ENCODE assay signal across 9 mouse cellular contexts in genomic region chr9:117144057-117144723, GRCm38 (mm10).
DNase-seq lines count a peak whose midpoint lies in the region; ATAC-seq and TF ChIP-seq lines count a peak whose summit lies in the region.
"Had no signal": no experiment of that assay in that cellular context is flagged by ENCODE, and none has a peak within 500 bp of the region (broad histone marks: within the 10 kb centered on the region; RNA-seq: fewer than 3 reads in every experiment).

No protein-coding gene starts in this region.

- no peak overlapping the region for H3K4me2 ChIP-seq in forebrain, postnatal 0 days (ENCODE audit: low read depth)

- WGBS in forebrain, postnatal 0 days: 57% methylated on average over 7 of the region's 7 CpGs
- 92% methylated on average over 7 of the region's 7 CpGs for WGBS in forebrain, embryonic 10.5 days
- WGBS in thymus, adult 2 months: 91% methylated on average over 7 of the region's 7 CpGs

- no peaks in the 10 kb centered on the region for H3K4me1 ChIP-seq in forebrain, postnatal 0 days (ENCODE audit: insufficient read depth)
- no peaks in the 10 kb centered on the region for H3K4me1 ChIP-seq in forebrain, embryonic 10.5 days
- H3K4me1 ChIP-seq in thymus, adult 2 months (replicated peaks; ENCODE audit: control insufficient read depth, insufficient read depth, low read length): peaks cover 8% of the 10 kb centered on the region

- DNase-seq in forebrain, postnatal 0 days: peak; percentile 65
- DNase-seq in forebrain, embryonic 10.5 days (ENCODE audit: extremely low spot score, low spot score): no peak
- peak; percentile 8 to 18 for DNase-seq in left cerebral cortex, adult 18-20 months (ENCODE audit: low spot score in 2 of 2)
- no peak for DNase-seq in left cerebral cortex, adult 11 months (ENCODE audit: low spot score)
- DNase-seq in cerebellum, postnatal 14 days: peak; percentile 69 to 71
- DNase-seq in layer of hippocampus, postnatal 25 days (ENCODE audit: extremely low spot score in 1 of 2, low spot score in 1 of 2): peak; percentile 13 to 35
- DNase-seq in gastrocnemius, postnatal 4 days (ENCODE audit: low spot score in 2 of 2): no peak
- no peak for DNase-seq in thymus, adult 2 months

- no peak for TF ChIP-seq POLR2A in thymus, adult 2 months (IDR thresholded peaks at IDR 0.05; ENCODE audit: control insufficient read depth, extremely low read depth, insufficient read depth, low read length, poor library complexity)

- no peak for ATAC-seq in forebrain, postnatal 0 days
- ATAC-seq: activated CD4-positive, CD25-positive, alpha-beta regulatory T cell, adult 4 months had no signal

- no peak for TF ChIP-seq CTCF in forebrain, postnatal 0 days (IDR thresholded peaks at IDR 0.05; ENCODE audit: low read depth)
- no peak for TF ChIP-seq CTCF in thymus, adult 2 months (IDR thresholded peaks at IDR 0.05; ENCODE audit: borderline replicate concordance, control insufficient read depth, extremely low read depth, insufficient read depth, low read length, poor library complexity)

- no peaks in the 10 kb centered on the region for H3K36me3 ChIP-seq in forebrain, postnatal 0 days (ENCODE audit: insufficient read depth)
- H3K36me3 ChIP-seq in forebrain, embryonic 10.5 days (replicated peaks): no peaks in the 10 kb centered on the region
- H3K36me3 ChIP-seq in thymus, adult 2 months (ENCODE audit: control insufficient read depth, insufficient read depth, low read length): no peaks in the 10 kb centered on the region

- no peak overlapping the region for H3K27ac ChIP-seq in forebrain, postnatal 0 days (ENCODE audit: low read depth, low read length)
- H3K27ac ChIP-seq in forebrain, embryonic 10.5 days: no peak overlapping the region
- no peak overlapping the region for H3K27ac ChIP-seq in thymus, adult 2 months (ENCODE audit: control insufficient read depth, insufficient read depth, low read length)

- no peaks in the 10 kb centered on the region for H3K9me3 ChIP-seq in forebrain, postnatal 0 days (ENCODE audit: low read length)
- H3K9me3 ChIP-seq in forebrain, embryonic 10.5 days: no peaks in the 10 kb centered on the region

- H3K9ac ChIP-seq in forebrain, postnatal 0 days: no peak overlapping the region

- no peaks in the 10 kb centered on the region for H3K27me3 ChIP-seq in forebrain, postnatal 0 days (ENCODE audit: insufficient read depth, low read length)
- H3K27me3 ChIP-seq in forebrain, embryonic 10.5 days (ENCODE audit: poor library complexity, severe bottlenecking): no peaks in the 10 kb centered on the region
- H3K27me3 ChIP-seq in thymus, adult 2 months (ENCODE audit: control insufficient read depth, insufficient read depth, low read length): no peaks in the 10 kb centered on the region

- no peak overlapping the region for H3K4me3 ChIP-seq in forebrain, postnatal 0 days (ENCODE audit: low read depth, low read length)
- no peak overlapping the region for H3K4me3 ChIP-seq in forebrain, embryonic 10.5 days
- no peak overlapping the region for H3K4me3 ChIP-seq in thymus, adult 2 months (ENCODE audit: control insufficient read depth, insufficient read depth, low read length)

Comparison
In these comparisons a context has a peak if more than half of its experiments do, and no peak if none do; other contexts are left out.
1. DNase-seq: peak in forebrain, postnatal 0 days (single experiment), left cerebral cortex, adult 18-20 months (2 of 2), cerebellum, postnatal 14 days (2 of 2) and layer of hippocampus, postnatal 25 days (2 of 2); none in forebrain, embryonic 10.5 days (single experiment), left cerebral cortex, adult 11 months (single experiment), gastrocnemius, postnatal 4 days (0 of 2) and thymus, adult 2 months (single experiment).